Mouse (Mus musculus): ENCODE measurements at regions not wholly inside any gene's neighbourhood (a gene's known extent, or its start where the extent isn't known, plus 50 kb on each side); places are given as distances from the start of the nearest gene placed in this dataset.
A peak's percentile ranks its signal among the peaks of the same experiment; 100 is the strongest.

- DNase-seq, result no peak
Measured at GRCm38 (mm10) chr11:56150825-56151342, 110.1 kb upstream of the Nmur2 start.

GRCm38 (mm10) chr11:56149752-56150151 lies 108.9 kb upstream of the Nmur2 start:
- no peak for DNase-seq

GRCm38 (mm10) chr11:56148956-56149355 lies 108.1 kb upstream of the Nmur2 start:
- no peak for DNase-seq

GRCm38 (mm10) chr11:56146708-56147107 lies 105.9 kb upstream of the Nmur2 start:
- DNase-seq, result peak; percentile 21

GRCm38 (mm10) chr11:56131339-56131823 lies 90.6 kb upstream of the Nmur2 start:
- DNase-seq, result peak; percentile 60

GRCm38 (mm10) chr11:56116553-56117232 lies 75.9 kb upstream of the Nmur2 start:
- peak; percentile 25 for DNase-seq

GRCm38 (mm10) chr11:56107929-56108328 lies 67.1 kb upstream of the Nmur2 start:
- peak; percentile 74 for DNase-seq

GRCm38 (mm10) chr11:56105632-56106031 lies 64.8 kb upstream of the Nmur2 start:
- DNase-seq, result peak; percentile 66

- no peak for DNase-seq
Measured at GRCm38 (mm10) chr11:56092891-56093290, 52.1 kb upstream of the Nmur2 start.

All from lung, postnatal 14 days (tissue).